Mouse (Mus musculus) intestine, postnatal 0 days (tissue): Measurements from ENCODE around the gene Dbn1. TPM values are rescaled to one million over a fixed set of nuclear protein-coding genes. Genes with fewer than 3 reads are reported as not detected.
A peak's percentile ranks its signal among the peaks of the same experiment; 100 is the strongest.

Source experiments
- ATAC-seq: fragments of 200-750 bp; cut with Nextera tagmentation; 2 replicates; pipeline ENCODE4 v1.8.0; 2017; ENCODE audit warnings: mild to moderate bottlenecking, moderate TSS enrichment, moderate library complexity
- H3K27ac ChIP-seq: fragments of 300-500 bp; sonication (generic); 2 replicates; pipeline ENCODE4 v1.5.1; 2014; ENCODE audit warnings: mild to moderate bottlenecking, low read depth, low read length, moderate library complexity
- H3K27me3 ChIP-seq: fragments of 300-500 bp; sonication (generic); replicated peaks from 2 replicates; pipeline ENCODE4 v1.6.1; 2014; ENCODE audit warnings: low read length, mixed read lengths; ENCODE audit not compliant: control insufficient read depth, insufficient read depth
- H3K36me3 ChIP-seq: fragments of 300-500 bp; sonication (generic); 2 replicates; pipeline ENCODE4 v1.6.1; 2014; ENCODE audit warnings: mild to moderate bottlenecking, moderate library complexity; ENCODE audit not compliant: control insufficient read depth, insufficient read depth
- H3K4me1 ChIP-seq: fragments of 300-500 bp; sonication (generic); replicated peaks from 2 replicates; pipeline ENCODE4 v1.6.1; 2014; ENCODE audit warnings: antibody characterized with exemption, low read length, mixed read lengths; ENCODE audit not compliant: control insufficient read depth, insufficient read depth
- H3K4me2 ChIP-seq: fragments of 300-500 bp; sonication (generic); replicated peaks from 2 replicates; pipeline ENCODE4 v1.6.1; 2014; ENCODE audit warnings: low read depth, mild to moderate bottlenecking, moderate library complexity
- H3K4me3 ChIP-seq: fragments of 300-500 bp; sonication (generic); 2 replicates; pipeline ENCODE4 v1.5.1; 2014; ENCODE audit warnings: low read depth, low read length
- H3K9ac ChIP-seq: fragments of 300-500 bp; sonication (generic); 2 replicates; pipeline ENCODE4 v1.6.1; 2014; ENCODE audit warnings: mild to moderate bottlenecking, low read depth, low read length
- H3K9me3 ChIP-seq: fragments of 300-500 bp; sonication (generic); 2 replicates; pipeline ENCODE4 v1.6.1; 2016; ENCODE audit warnings: mixed run types; ENCODE audit not compliant: control insufficient read depth
- CTCF ChIP-seq: sonication (generic); IDR thresholded peaks from 2 replicates; pipeline ENCODE4 v1.5.1; 2016; ENCODE audit warnings: low read depth, mild to moderate bottlenecking, control low read depth, antibody characterized with exemption, moderate library complexity
- WGBS: fragments of 180-500 bp; shearing (Covaris S2); extraction: QIAGEN DNeasy Blood & Tissue Kit; methylation state at CpG from one replicate; pipeline ENCODE4 v1.1.7; 2014; 5-methylcytosine and 5-hydroxymethylcytosine counted together
- polyA plus RNA-seq: library from polyadenylated mRNA; unstranded; fragments of >200 nt; fragmentation: Nextera tagmentation; extraction: Ambion mirVana; gene quantifications from 2 replicates; pipeline ENCODE4 v1.2.1, GENCODE M21; 2015

Dbn1 gene
- polyA plus RNA-seq, 1 experiment from 2014 or later = 31.3 TPM

DNA sequence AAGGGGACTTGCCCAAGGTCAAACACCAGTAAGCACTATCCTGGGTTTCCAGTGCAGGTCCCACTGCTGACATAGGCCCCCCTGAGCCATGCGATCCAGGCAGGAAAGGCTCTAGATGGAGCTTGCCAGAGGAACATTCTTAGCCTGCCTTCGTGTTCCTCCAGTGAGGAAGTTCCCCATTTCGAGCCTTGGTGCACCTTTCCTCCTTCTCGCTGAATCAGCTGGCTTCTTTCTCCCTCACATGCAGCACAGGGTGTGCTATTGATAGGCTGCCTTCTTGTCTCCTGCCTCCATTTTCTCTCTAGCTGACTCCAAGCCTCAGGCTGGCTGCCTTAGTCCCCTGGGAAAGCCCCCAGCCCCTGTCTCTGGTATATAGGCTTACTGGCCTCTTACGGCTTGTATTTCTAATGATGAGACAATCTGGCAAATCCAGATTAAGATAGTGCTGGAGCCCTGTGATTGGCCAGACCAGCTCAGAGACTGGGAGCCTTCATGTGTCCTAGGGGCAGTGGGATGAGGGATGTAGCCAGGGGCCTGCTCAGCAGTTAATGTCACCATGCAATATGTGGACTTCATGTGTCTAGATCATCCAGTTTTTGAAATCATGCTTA lies 22.0 kb downstream of the Dbn1 start:
- H3K36me3 ChIP-seq = 0 out of 2 replicates have a peak, but pooled peaks cover 3% of the 10 kb centered on the region
- no peaks in the 10 kb centered on the region for H3K9me3 ChIP-seq
- ATAC-seq = no peak
- peaks cover 16% of the 10 kb centered on the region; the same call in 1 of the 2 replicates for H3K27me3 ChIP-seq
- H3K4me1 ChIP-seq = no peaks in the 10 kb centered on the region
- no peak overlapping the region for H3K4me2 ChIP-seq
- H3K9ac ChIP-seq = no peak overlapping the region
- H3K4me3 ChIP-seq = no peak overlapping the region
- no peak for TF ChIP-seq CTCF
- WGBS = 74% methylated on average over 5 of the region's 5 CpGs
- H3K27ac ChIP-seq = no peak overlapping the region

- H3K36me3 ChIP-seq = peaks cover 9% of the 10 kb centered on the region
- no peak for TF ChIP-seq CTCF
- no peak overlapping the region for H3K27ac ChIP-seq
- H3K27me3 ChIP-seq = peaks cover 13% of the 10 kb centered on the region; the same call in 1 of the 2 replicates
- H3K9ac ChIP-seq = no peak overlapping the region
- peak overlapping the region; percentile 54; the same call in 1 of the 2 replicates for H3K4me3 ChIP-seq
- no peaks in the 10 kb centered on the region for H3K9me3 ChIP-seq
- no peak for ATAC-seq
- WGBS = 52% methylated on average over 3 of the region's 3 CpGs
- H3K4me1 ChIP-seq = no peaks in the 10 kb centered on the region
- no peak overlapping the region for H3K4me2 ChIP-seq
These were observed 22.7 kb downstream of the Dbn1 start for GRCm38 (mm10) chr13:55465184-55465583.

DNA sequence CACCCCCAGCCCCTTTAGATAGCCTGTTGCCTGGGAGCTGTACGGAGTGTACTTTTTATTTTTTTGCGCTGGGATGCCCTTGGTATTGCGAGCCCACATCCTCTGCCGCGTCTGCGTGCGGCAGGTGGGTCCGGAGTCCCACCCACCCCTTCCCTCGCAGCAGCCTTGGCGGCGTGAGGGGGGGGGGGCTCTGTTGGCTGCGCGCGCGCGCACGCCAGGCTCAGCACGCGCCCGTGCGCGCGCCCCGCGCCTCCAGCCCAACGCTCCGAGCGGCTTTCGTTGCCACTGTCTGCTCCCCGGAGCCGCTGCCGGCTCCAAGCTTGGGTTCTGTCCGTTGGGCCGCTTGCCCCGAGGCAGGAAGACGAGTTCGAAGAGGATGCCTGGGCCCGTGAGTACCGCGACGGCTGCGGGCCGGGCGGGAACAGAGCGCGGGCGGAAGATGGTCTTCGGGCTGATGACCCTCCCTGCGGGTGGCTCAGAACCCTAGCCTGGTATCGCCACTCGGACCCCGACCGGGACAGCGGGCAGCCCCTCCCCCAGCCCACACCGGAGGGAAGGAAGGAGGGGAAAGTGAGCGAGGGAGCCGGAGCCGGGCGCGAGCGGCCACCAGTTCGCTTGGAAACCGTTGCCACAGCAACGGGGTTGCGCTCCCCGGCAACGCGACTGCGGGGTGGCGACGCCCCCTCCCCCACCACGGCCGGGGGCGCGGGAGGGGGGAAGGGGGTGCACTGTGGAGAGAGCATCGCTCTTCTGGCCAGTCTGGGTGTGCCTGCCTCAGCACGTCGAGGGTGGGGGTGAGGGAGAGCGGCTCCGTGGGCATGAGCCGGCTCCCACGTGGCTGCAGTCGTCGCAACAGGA lies 23.7 kb downstream of the Dbn1 start, which contains the start of gene Prr7:
TSS of gene Prr7 (plus strand) at position 241 of the 858 bp plus-strand sequence.
- peak; percentile 29; the same call in 1 of the 2 replicates for ATAC-seq

GRCm38 (mm10) chr13:55463399-55464026 lies 24.4 kb downstream of the Dbn1 start:
- Histone ChIP-seq H3K4me1 (no peaks in the 10 kb centered on the region), H3K27ac (no peak overlapping the region), H3K36me3 (peaks cover 26% of the 10 kb centered on the region), H3K4me2 (peak overlapping the region; percentile 87), H3K27me3 (peaks cover 10% of the 10 kb centered on the region; the same call in 1 of the 2 replicates), H3K9ac (no peak overlapping the region), H3K4me3 (peak overlapping the region; percentile 54), H3K9me3 (no peaks in the 10 kb centered on the region)
- 16% methylated on average over 14 of the region's 14 CpGs for WGBS
- ATAC-seq = no peak
- no peak for TF ChIP-seq CTCF

More for the DNA sequence above, 23.7 kb downstream of the Dbn1 start, which contains the start of gene Prr7:
- no peak for TF ChIP-seq CTCF
- WGBS = under 1% methylated on average over 79 of the region's 84 CpGs
- no peaks in the 10 kb centered on the region for H3K4me1 ChIP-seq
- H3K9ac ChIP-seq = peak within 1 kb of the TSS; percentile 47; the same call in 1 of the 2 replicates
- H3K4me3 ChIP-seq = peak within 1 kb of the TSS; percentile 54
- H3K4me2 ChIP-seq = peak within 1 kb of the TSS; percentile 87
- no peak within 1 kb of the TSS for H3K27ac ChIP-seq
- H3K36me3 ChIP-seq = peaks cover 18% of the 10 kb centered on the region
- peaks cover 10% of the 10 kb centered on the region; the same call in 1 of the 2 replicates for H3K27me3 ChIP-seq
- no peaks in the 10 kb centered on the region for H3K9me3 ChIP-seq

DNA sequence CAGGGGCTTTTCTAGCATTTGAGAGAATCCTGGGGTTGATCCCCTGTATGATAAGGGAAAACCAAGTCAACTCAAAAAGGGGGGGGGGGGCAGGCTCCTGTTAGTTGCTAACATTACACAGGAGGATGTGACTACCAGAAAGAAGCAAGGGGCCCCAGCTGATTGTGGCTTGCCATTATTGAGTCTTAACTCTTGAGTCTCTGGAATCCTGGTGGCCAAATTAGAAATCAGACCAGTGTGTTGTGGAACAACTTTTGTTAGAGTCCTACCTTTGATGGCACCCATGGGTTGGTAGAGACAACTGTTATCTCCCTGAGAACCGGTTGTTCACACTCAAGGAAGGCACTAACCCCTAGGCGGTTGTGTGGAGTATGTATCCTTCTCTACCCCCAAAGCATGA lies 24.9 kb downstream of the Dbn1 start:
- Histone ChIP-seq H3K27ac (no peak overlapping the region), H3K9me3 (no peaks in the 10 kb centered on the region), H3K4me3 (no peak overlapping the region), H3K4me2 (no peak overlapping the region), H3K9ac (no peak overlapping the region), H3K27me3 (peaks cover 10% of the 10 kb centered on the region; the same call in 1 of the 2 replicates), H3K36me3 (peaks cover 31% of the 10 kb centered on the region), H3K4me1 (no peaks in the 10 kb centered on the region)
- WGBS = 66% methylated on average over 2 of the region's 2 CpGs
- no peak for TF ChIP-seq CTCF
- no peak for ATAC-seq
